Mouse (Mus musculus): ENCODE results near the gene Olfr462. TPM values are rescaled to one million over a fixed set of nuclear protein-coding genes. Genes with fewer than 3 reads are reported as not detected.
"Not testable (repeated sequence)": the region's sequence is repeated elsewhere in the genome, so short reads cannot be mapped to it uniquely, and the experiment has no call there.

Olfr462 gene
- total and polyA plus RNA-seq, 3 experiments: 0.17 TPM; not detected in 2

DNA sequence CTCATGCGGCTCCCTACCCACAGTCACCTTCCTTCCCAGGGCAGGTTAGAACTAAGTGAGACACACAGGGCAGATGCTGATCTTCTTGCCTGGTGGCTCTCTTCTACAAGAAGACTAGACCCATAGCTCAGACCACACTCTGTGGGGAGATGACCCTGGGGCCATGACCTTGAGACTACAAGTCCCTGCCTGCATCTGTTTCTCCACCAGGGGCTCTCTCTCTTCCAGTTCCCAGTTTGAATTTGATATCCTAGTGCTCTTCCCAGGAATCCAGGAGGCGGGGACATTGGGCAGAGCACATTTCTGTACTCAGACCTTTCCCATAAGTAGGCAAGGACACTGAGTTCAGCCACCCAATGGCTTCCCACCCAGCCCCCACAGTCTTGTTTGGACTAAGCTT lies 22.0 kb downstream of the Olfr462 start:
- in situ Hi-C loops (cut with MboI; ENCODE audit: low pct_ligation_motif_present, low pct_unique_long_range_greater_than_20kb, low sequenced_read_pairs): no loop called here
- TF ChIP-seq JUND (conservative IDR thresholded peaks at IDR 0.05; ENCODE audit: low read depth, low read length): no peak
- no peak for TF ChIP-seq MXI1 (IDR thresholded peaks at IDR 0.05; ENCODE audit: low read depth, low read length)
- no peak for TF ChIP-seq EP300 (IDR thresholded peaks at IDR 0.05; ENCODE audit: low read length)
- TF ChIP-seq NELFE (IDR thresholded peaks at IDR 0.05; ENCODE audit: low read depth, low read length): no peak
- no peak for TF ChIP-seq ZKSCAN1 (IDR thresholded peaks at IDR 0.05; ENCODE audit: borderline replicate concordance, low read depth, low read length)
- TF ChIP-seq NRF1 (IDR thresholded peaks at IDR 0.05; ENCODE audit: low read depth, low read length): no peak
- no peak for TF ChIP-seq ZC3H11A (IDR thresholded peaks at IDR 0.05; ENCODE audit: low read depth, low read length)
- no peak for TF ChIP-seq IRF4 (IDR thresholded peaks at IDR 0.05; ENCODE audit: low read depth, low read length)
- no peak for TF ChIP-seq UBTF (IDR thresholded peaks at IDR 0.05; ENCODE audit: low read depth, low read length)
- H3K9ac ChIP-seq (ENCODE audit: insufficient read depth, low read depth): no peak overlapping the region
- H3K79me2 ChIP-seq (replicated peaks; ENCODE audit: control insufficient read depth, extremely low read depth, insufficient read depth, poor library complexity, severe bottlenecking): no peaks in the 10 kb centered on the region
- peaks cover 5% of the 10 kb centered on the region for H3K27me3 ChIP-seq (replicated peaks)
- peaks cover 0 to 6% of the 10 kb centered on the region in 2 experiments for H3K36me3 ChIP-seq (replicated peaks in 1 of 2; ENCODE audit: control insufficient read depth in 1 of 2, insufficient read depth in 1 of 2, low read length in 1 of 2)
- H3K4me2 ChIP-seq (ENCODE audit: insufficient read depth, low read depth, poor library complexity, severe bottlenecking): no peak overlapping the region
- no peaks in the 10 kb centered on the region for H3K9me3 ChIP-seq (replicated peaks; ENCODE audit: low read length)
- no peak overlapping the region for H3K27ac ChIP-seq (ENCODE audit: insufficient read depth, low read depth)
- DNase-seq (ENCODE audit: extremely low read depth): no peak
- peaks cover 5 to 16% of the 10 kb centered on the region in 2 experiments for H3K4me1 ChIP-seq (ENCODE audit: control insufficient read depth in 1 of 2, insufficient read depth in 2 of 2)
- H3K4me3 ChIP-seq (replicated peaks in 1 of 3; ENCODE audit: low read depth in 2 of 3, low read length in 2 of 3, poor library complexity in 1 of 3): no peak overlapping the region
- dilution Hi-C loops (cut with MboI; ENCODE audit: extremely low pct_ligation_motif_present, extremely low pct_unique_long_range_greater_than_20kb, low sequenced_read_pairs): no loop called here

GRCm38 (mm10) chr11:87866891-87867290 lies 25.2 kb downstream of the Olfr462 start:
- in situ Hi-C loops (cut with MboI; ENCODE audit: low pct_ligation_motif_present, low pct_unique_long_range_greater_than_20kb, low sequenced_read_pairs); DNase-seq (ENCODE audit: extremely low read depth): not testable (repeated sequence)

GRCm38 (mm10) chr11:87862805-87863204 lies 29.3 kb downstream of the Olfr462 start:
- dilution Hi-C loops (cut with MboI; ENCODE audit: extremely low pct_ligation_motif_present, extremely low pct_unique_long_range_greater_than_20kb, low sequenced_read_pairs): no loop called here
- no peak for TF ChIP-seq POLR2A (IDR thresholded peaks at IDR 0.05; ENCODE audit: low read depth, low read length)
- no peak for TF ChIP-seq JUN (IDR thresholded peaks at IDR 0.05; ENCODE audit: insufficient read depth, low read depth, low read length)
- no peak for TF ChIP-seq MAFK (IDR thresholded peaks at IDR 0.05; ENCODE audit: insufficient replicate concordance, low read length)
- TF ChIP-seq CHD2 (IDR thresholded peaks at IDR 0.05; ENCODE audit: low read length): no peak
- TF ChIP-seq ZMIZ1 (IDR thresholded peaks at IDR 0.05; ENCODE audit: low read depth, low read length): no peak
- TF ChIP-seq MEF2A (IDR thresholded peaks at IDR 0.05; ENCODE audit: borderline replicate concordance, low read depth, low read length): no peak
- H3K27ac ChIP-seq (ENCODE audit: insufficient read depth, low read depth): no peak overlapping the region
- no peaks in the 10 kb centered on the region for H3K79me2 ChIP-seq (replicated peaks; ENCODE audit: control insufficient read depth, extremely low read depth, insufficient read depth, poor library complexity, severe bottlenecking)
- H3K36me3 ChIP-seq (replicated peaks in 1 of 2; ENCODE audit: control insufficient read depth in 1 of 2, insufficient read depth in 1 of 2, low read length in 1 of 2): peaks cover 46 to 78% of the 10 kb centered on the region in 2 experiments
- no peak for DNase-seq (ENCODE audit: extremely low read depth)
- in situ Hi-C loops (cut with MboI; ENCODE audit: low pct_ligation_motif_present, low pct_unique_long_range_greater_than_20kb, low sequenced_read_pairs): no loop called here
- no peak overlapping the region for H3K4me2 ChIP-seq (ENCODE audit: insufficient read depth, low read depth, poor library complexity, severe bottlenecking)
- peaks cover 0 to 18% of the 10 kb centered on the region in 2 experiments; a peak in 2 of 4 replicates for H3K4me1 ChIP-seq (ENCODE audit: control insufficient read depth in 1 of 2, insufficient read depth in 2 of 2)
- no peak overlapping the region for H3K9ac ChIP-seq (ENCODE audit: insufficient read depth, low read depth)
- no peaks in the 10 kb centered on the region for H3K27me3 ChIP-seq (replicated peaks)
- H3K9me3 ChIP-seq (replicated peaks; ENCODE audit: low read length): no peaks in the 10 kb centered on the region
- no peak overlapping the region for H3K4me3 ChIP-seq (replicated peaks in 1 of 3; ENCODE audit: low read depth in 2 of 3, low read length in 2 of 3, poor library complexity in 1 of 3)

More at GRCm38 (mm10) chr11:87866891-87867290, 25.2 kb downstream of the Olfr462 start:
- H3K27me3 ChIP-seq (replicated peaks); dilution Hi-C loops (cut with MboI; ENCODE audit: extremely low pct_ligation_motif_present, extremely low pct_unique_long_range_greater_than_20kb, low sequenced_read_pairs); H3K9ac ChIP-seq (ENCODE audit: insufficient read depth, low read depth); H3K4me2 ChIP-seq (ENCODE audit: insufficient read depth, low read depth, poor library complexity, severe bottlenecking); H3K9me3 ChIP-seq (replicated peaks; ENCODE audit: low read length); H3K27ac ChIP-seq (ENCODE audit: insufficient read depth, low read depth); H3K4me3 ChIP-seq (replicated peaks in 1 of 3; ENCODE audit: low read depth in 2 of 3, low read length in 2 of 3, poor library complexity in 1 of 3); H3K79me2 ChIP-seq (replicated peaks; ENCODE audit: control insufficient read depth, extremely low read depth, insufficient read depth, poor library complexity, severe bottlenecking): not testable (repeated sequence)
- TF ChIP-seq SMC3 (IDR thresholded peaks at IDR 0.05; ENCODE audit: low read depth, low read length) (peak; percentile 23; the same call in 1 of the 2 replicates), RAD21 (IDR thresholded peaks at IDR 0.05; ENCODE audit: low read depth, low read length) (peak; percentile 27), CTCF (conservative IDR thresholded peaks at IDR 0.05 in 1 of 2, IDR thresholded peaks at IDR 0.05 in 1 of 2; ENCODE audit: low read depth in 2 of 2, low read length in 2 of 2) (peak in 1 of 2 experiments; percentile 57; a peak in 2 of 4 replicates)
- peaks cover 5 to 24% of the 10 kb centered on the region in 2 experiments for H3K4me1 ChIP-seq (ENCODE audit: control insufficient read depth in 1 of 2, insufficient read depth in 2 of 2)
- peaks cover 16 to 38% of the 10 kb centered on the region in 2 experiments for H3K36me3 ChIP-seq (replicated peaks in 1 of 2; ENCODE audit: control insufficient read depth in 1 of 2, insufficient read depth in 1 of 2, low read length in 1 of 2)
